Mouse (Mus musculus) liver, postnatal 0 days (tissue): ENCODE measurements around the gene Sp1.

Experiments used
- CTCF ChIP-seq: sonication (generic); IDR thresholded peaks from 2 replicates; pipeline ENCODE4 v1.5.1; 2016; ENCODE audit warnings: antibody characterized with exemption, low read depth
- EP300 ChIP-seq: IDR thresholded peaks from 2 replicates; pipeline ENCODE4 v1.6.1; 2016; ENCODE audit warnings: antibody characterized with exemption, low read depth, mild to moderate bottlenecking

- no peak for TF ChIP-seq CTCF
- no peak for TF ChIP-seq EP300
Measured at GRCm38 (mm10) chr15:102386640-102387039, 19.3 kb upstream of the Sp1 start.
